Mouse (Mus musculus) embryo, embryonic 9.5 days (tissue): ENCODE data around the gene Stmn1.

Experiments
- DNase-seq: peaks from one replicate; pipeline ENCODE4 v3.0.0-alpha.2; 2017; ENCODE audit errors: extremely low spot score

Gene Stmn1

DNA sequence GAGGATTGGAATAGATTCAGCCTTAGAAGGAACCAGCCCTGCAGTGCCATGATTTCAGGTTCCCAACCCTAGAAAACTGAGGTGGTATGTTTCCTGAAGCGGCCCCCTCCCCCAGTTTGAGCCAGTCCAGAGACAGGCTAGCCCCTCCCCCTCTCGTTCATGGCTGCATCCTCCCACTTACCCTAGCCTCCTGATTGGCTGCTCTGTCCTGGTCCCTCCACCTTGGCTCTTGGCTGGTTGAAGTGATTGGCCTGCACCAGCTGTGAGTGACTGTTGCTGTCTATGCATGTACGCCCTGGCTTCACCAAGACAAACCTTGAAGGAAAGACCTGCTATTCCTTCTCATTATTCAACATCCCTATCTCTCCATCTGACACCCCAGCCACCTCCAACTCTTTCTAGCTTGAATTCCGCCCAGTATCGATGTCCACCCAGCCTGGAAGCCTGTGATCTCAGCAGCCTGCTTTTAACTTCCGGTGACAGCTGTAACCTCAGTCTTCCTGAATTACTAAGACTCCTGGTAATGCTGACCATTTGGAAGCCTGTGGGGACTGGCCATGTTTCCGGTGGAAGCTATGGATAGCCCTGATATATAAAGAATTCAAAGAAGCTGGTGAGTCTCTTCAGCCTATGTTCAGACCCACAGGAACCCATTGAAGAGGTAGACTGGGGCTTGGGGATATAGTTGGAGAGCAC is 10.8 kb upstream of the Stmn1 start:
- DNase-seq, result no peak

DNA sequence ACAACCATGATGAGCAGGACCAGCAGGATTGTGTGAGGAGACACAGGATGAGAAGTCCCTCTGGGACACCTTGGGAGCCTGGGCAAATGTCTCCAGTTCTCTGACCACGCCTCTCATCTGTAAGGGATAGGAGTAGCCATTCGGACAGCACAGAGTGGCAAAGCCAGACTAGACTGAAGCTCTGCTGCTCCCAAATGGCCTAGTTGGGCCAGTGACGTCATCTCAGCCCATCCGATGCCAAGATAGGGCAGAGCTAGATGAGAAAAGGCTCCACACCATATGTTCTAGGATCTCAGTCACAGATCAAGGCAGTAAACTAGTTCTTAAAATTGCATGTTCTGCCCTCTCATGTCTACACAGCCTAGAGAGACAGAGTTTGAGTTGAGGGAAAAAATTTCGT is 9.3 kb upstream of the Stmn1 start:
- no peak for DNase-seq

DNA sequence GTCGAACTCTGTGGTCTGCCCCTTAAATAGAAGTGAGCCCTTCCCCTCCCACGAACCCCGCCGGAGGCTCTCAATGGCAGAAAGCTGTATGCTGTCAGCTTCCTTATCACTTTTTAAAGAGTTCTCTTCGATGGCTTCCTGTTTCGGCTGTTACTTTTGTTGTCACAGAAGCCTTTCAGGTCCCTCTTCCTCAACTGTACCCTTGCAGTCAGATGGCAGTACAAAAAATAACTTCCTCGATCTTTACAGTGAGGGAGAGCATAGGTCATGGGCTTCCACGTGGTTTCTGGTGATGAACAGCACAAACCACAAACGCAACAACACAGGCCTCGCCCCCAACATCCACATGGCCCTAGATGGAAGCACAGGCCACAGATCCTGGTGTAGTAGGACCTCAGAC is 7.8 kb upstream of the Stmn1 start:
- no peak for DNase-seq

DNA sequence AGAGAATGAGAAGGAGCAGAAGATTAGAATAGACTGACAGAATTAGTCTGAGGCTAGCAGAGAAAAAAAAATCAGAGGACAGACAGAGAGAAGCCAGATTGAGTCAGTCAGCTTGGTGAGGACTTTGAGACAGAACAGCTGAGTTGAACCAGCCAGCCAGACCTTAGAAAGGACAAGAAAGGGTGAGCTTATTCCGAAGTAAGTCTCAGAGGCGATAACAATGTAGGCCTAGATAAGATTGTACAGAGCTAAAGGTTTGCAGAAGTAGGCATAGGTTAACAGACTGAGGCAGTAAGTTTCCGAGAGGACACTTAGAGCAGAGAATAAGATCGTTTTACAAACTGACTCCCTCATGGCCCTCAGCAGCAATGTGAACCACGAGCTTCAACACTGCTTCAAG is 6.9 kb upstream of the Stmn1 start:
- DNase-seq, result no peak

DNA sequence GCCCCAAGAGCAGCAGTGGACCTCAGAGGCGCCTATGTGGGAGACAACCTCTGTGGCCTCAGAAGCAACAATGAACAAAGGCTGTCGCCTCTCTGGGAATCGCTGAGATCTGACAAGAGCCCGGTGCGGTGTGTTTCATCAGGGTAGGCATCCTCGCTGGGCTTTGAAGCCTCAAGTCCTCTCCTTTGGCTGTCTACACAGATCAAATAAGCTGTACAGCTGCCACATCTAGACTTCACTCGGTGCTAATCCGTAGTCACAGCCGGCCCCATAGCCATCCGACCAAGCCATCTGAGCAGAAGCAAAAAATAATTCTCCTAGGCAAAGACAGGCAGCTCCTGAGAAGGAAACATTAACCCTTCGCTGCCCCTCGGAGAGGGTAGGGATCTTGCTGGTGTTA is 2.3 kb upstream of the Stmn1 start:
- DNase-seq, result no peak

DNA sequence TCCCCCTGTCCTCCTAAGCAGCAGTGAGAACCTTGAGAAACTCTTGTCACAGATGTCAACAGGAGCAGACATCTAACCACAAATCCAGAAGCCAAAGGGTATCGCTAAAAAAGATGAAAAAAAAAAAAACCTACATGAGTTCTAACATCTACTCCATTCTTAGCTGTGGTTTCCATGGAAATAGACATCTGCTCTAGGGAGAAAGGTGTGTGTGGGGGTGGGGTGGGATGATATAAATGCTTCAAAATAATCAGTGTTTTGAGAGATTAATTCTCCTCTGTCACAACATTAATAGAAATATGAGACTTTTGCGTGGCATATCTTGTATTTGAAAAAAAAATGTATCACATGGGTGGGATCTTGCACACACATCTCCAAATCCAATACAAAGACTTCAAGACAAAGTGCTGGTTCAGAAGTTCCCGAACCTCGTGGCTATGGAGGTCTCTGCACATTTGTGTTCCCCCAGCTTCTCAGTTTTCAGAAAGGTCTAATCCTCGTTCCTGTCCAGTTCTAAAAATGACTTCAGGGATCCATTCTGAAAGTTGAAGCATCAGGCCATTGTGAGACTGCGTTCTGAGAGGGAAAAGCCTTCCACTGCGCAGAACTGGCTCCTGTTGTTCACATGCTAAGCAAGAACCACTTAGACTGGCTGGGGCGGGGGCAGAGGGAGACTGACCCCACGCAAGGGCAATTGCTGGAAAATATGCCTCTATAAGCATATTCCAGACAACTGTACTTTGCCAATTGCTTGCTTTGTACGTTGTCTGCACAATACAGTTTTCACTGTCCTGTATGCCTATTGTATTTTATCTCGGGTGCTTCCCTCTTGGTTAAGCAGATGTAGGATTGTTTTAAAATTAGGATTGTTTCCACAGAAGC is 1.5 kb upstream of the Stmn1 start:
- DNase-seq, result no peak

DNA sequence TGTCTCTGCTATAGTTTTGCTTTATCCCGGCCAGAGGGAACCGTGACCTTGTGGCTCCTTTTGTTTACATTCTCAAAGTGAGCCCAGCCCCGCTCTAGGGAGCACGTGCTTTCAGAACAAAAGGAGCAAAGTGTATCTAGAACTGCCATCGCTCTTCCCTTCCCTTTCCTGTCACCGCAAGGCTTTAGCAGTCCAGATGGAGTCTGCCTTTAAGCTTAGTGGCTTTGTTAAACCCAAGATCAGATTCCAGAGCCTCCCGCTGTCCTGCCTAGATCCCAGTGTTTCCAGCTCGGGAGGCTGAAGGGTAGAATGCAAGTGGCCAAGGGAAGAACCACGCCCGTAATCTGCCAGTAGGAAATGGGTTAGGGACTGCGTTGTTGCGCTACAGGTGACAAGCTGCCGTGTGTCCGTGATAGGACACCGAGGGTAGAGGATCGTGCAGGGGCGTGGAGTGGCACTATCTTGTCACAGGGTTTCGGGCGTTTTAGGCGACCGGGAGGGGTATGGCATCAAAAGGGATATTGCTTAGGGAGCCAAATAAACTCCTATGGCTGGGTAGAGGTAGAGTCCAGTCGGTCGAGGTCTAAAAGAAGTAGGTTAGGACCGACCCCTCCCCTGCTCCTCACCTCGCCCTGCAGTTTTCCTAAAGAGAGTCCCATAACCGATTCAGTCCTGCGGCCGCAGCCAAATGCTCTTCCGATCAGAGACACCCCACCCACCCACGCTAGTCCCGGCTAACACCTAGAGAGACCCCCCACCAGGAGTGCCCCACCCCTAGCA is 495 bp upstream of the Stmn1 start:
- DNase-seq, result peak; percentile 73

DNA sequence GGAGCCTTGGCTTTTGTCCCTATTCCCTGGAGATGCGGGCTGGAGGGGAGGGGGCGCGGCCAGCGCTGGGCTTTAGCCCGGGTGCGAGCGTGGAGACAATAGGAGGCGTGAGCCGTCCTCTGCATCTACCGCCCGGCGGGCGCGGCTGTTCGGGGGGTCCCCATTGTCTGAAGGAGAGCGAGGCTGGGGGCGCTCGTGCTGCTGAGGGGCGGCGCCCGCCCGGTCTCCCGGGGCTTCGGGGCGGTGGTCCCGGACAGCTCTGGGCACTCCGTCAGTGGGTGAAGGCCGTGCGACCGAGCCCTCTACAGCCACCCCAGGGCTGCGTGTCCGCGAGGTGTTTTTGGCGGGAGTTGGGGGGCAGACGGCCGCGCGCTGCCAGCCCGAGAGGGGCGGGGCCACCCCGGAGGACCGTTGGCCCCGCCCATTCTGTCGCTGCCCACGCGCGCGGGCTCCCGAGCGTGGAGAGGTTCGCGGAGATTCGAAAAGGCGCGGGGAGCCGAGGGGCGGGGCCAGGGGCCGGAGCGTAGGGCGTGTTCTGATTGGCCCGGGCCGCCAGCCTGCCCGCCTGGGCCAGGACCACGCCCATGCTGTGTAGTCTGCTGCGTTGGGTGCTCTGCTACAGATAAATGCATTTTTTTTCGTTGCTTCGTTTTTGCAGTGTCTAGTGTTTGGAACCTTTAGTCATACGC is 602 bp downstream of the Stmn1 start:
- DNase-seq, result peak; percentile 92

DNA sequence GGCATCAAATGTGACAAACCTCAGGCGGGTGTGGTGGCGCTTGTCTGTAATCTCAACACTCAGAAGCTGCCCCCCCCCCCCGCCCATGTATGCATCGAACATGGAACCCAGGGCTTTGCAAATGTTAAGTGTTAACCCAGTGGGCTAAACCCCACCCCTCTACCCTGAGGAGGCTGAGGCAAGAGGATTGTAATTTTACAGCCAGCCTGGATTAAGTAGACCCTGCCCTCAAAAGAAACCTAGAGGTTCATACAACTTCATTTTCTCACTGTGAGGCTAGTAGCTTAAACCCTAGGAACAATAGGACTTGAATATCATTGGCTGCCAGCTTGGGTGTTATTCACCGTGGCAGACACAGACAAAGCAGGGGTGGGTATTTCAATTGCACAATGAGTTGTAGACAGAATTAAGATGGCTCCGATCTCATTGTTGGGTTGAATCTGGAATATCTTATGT is 1.2 kb downstream of the Stmn1 start:
- DNase-seq, result peak; percentile 50

DNA sequence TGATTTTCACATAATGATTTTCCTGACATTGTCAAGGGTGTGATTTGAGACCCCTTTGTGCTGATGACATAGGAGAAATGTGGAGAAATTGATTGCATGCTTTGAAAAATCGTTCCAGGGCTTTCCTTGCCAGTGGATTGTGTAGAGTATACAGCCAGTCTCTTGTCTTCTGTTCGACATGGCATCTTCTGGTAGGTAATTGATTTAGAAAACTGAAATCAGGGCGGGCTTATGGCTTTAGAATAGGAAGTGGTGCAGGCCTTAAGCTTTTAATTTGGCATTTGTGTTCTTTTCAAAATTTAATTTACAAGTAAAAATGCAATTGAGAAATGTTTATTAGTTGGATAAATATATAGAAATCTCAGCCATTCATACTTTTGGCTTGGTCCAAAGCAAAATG is 1.9 kb downstream of the Stmn1 start:
- DNase-seq, result no peak

DNA sequence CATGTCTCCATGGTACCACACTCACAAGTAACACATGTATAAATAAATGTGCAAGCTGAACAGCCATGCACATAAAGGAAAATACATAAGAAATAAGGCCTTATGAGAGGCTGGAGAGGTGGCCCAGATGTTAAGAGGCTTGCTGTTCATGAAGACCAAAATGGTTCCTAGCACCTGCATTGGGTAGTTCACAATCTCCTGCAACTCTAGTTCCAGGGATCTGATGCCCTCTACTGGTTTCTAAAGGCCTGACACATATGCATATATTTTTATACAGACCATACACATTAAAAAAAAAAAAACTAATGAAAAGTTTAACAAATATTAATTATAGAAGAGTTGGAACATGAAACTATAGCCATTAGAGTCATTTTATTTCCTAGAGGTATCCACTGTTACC is 3.3 kb downstream of the Stmn1 start:
- DNase-seq, result no peak

DNA sequence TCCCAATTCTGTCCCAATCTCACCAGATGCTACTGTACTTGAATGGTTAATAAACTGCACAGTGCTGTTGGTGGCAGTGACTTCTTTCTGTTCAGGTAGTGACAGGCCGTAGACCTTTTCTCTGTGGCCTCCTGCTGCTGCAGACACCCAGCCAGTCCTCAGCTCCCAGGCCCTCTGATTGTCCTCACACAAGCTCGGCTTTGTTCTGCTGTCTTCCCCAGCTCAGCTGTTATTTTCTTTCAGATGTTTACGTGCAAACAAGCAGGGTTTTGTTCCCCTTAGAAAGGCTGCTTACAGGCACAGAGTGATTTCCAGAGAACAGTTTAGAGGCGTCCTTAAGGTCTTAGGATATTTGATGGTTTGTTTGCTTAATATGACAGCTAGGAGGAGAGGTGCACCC is 5.6 kb downstream of the Stmn1 start:
- DNase-seq, result no peak

DNA sequence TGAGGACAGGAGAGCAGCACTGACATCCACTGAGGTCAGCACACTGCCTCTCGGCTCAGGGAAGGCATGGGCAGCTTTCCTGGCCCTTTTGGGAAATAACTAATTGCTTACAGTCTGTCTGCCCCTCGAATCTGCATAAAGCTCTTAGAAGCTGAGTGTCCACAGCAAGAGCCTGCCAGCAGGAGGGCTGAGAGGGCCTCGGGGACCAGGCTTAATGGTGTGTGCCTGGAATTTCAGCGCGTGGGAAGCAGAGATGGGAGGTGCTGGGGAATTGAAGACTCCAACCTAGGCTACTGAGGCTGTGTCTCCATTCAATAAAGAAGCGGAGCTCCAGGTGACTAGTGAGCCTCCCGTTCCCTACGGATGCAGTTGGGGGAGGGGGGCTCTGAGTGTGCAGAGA is 6.1 kb downstream of the Stmn1 start:
- DNase-seq, result no peak

DNA sequence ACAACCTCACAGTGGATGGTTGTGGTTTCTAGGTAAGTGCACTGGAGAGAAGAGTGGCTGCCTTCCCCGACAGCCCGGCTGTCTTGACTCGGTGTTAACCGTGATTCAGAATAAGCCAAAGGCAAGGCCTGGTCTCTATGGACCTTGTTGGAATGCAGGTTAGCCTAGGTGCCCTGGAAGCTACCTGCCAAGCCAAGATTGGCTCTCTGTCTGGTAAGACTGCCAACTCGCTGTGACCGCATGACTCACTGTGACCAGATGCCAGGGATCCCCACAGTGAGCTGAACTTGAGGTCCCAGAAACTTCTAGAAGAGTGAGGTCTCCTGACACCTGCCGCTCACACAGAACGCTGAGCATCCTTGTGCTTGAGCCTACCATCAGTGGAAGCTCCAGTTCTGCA is 8.8 kb downstream of the Stmn1 start:
- no peak for DNase-seq

DNA sequence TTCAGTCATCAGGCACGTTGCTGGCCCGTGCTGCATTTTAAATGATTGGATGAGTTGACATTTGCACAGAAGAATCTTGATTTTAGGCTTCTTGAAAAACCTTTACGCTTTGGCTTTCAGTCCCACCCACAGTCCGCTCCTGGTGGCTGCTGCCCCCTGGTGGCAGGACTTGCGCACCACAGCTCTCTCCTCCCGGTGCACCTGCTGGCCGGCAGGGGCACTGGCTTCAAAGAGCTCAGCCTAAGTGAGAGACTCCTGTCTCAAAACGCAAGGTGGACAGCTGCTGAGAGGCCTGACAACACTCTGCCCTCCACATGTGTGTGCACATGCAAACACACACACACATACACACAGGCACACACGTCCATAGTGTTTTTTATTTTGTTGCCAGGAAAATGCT is 9.9 kb downstream of the Stmn1 start:
- DNase-seq, result peak; percentile 90

DNA sequence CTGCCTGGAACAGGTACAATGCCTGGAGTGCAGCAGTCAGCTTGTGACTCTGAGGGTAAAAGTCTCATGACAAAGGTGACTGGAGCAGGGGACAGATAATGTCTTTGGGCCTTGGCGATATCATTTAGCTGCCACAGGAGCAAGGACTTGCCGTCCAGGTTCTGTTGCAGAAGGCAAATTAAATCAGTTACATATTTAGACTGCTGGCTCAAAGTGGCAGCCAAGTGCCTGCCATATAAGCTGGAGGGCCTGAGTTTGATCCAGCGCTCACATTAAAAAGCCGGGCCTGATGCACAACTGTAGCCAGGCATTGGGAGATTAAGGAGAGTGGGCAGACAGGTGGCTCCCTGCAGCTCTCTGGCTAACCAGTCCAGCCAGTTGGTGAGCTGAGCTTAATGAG is 11.7 kb downstream of the Stmn1 start:
- no peak for DNase-seq

DNA sequence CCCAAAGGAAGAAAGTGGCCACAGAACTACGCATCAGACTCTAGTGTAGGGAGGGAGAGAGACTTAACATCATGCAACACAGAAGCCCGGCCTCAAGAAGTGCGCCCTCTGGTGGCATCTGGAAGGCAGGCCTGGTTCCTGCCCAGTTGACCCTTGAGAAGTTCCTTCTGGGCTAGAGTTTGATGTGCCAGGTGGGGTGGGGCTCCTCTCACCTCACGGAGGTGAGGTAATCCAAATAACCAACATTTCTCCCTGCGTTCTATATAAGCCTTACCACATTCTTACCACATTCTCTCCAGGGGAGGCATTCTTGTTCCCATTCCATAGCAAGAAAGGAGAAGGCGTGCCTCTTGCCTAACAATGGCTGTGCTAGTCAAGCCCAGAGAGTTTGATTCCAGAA is 12.7 kb downstream of the Stmn1 start:
- peak; percentile 66 for DNase-seq

DNA sequence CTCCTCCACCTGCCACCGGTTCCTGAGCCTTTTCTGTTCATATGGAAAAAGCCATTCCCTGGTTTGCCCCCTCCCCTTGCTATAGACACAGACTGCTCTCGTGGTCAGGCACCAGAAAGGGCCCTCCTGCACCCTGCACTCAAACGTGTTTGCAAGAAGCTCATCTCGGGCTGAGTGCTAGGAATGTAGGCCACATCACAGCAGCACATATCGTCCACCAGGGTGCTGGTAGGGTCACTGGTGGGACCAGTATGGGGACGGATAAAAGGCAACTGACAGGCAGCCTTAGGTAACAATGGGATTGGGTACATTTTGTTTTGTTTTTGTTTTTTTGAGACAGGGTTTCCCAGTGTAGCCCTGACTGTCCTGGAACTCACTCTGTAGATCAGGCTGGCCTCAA is 13.2 kb downstream of the Stmn1 start:
- DNase-seq, result no peak

DNA sequence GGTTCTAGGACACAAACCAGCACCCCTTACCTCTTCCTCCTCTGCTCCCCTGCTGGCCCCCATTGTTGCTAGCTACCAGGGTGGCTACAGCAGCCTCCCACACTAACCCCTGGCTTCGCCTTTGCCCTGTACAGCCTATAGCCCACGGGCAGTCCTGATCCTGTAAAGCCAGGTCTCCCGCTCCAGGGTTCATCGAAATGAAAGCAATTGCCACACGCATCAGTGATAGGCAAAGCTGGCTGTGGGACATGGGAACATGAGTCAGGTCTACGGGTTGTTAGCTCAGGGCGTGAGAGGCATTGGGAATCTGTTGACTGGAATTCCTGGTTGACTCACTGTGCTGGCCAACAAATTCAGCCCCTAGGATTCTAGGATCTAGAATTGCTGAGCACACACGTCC is 14.3 kb downstream of the Stmn1 start:
- DNase-seq, result no peak

DNA sequence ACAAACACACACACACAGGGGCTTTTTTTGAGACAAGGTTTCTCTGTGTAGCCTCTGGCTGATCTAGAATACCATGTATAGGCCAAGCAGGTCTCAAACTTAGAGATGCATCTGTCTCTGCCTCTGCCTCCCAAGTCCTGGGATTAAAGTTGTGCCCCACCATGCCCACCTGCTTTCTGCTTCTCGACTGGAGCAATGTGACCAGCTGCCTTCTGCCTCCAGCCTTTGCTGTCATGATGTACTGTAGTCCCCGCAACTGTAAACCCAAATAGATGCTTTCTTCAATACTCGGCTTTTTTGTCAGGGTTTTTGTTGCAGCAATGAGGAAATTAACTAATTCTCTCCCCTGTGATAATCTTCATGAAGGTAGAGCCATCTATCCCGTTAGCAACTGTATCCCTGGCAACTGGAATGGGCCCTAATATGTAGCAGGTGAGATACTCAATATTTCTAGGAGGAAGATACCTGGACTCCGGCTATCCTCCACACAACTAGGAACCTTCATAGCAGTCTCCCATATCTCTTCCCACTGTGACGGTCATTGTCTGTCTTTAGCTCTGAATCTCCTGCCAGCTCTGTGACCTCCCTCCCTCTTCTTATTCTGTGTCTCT is 15.1 kb downstream of the Stmn1 start:
- DNase-seq, result no peak

DNA sequence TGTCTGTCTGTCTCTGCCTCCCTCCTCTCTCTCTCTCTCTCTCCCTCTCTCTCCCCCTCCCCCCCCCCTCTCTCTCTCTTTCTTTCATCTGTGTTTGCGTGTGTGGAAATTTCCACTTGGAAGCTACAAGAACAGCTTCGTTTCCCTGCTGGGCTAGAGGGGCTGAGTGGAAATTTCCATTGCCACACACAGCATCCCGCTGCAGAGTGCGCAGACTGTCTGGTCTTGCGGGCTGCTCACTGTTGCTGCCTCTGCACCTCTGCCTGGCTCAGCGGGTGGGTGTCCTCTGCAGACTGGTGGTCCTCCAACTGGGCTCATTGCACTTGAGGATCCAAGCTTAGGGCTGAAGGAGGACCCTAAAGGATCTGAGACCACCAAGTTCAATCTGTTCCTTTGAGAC is 15.6 kb downstream of the Stmn1 start:
- no peak for DNase-seq

DNA sequence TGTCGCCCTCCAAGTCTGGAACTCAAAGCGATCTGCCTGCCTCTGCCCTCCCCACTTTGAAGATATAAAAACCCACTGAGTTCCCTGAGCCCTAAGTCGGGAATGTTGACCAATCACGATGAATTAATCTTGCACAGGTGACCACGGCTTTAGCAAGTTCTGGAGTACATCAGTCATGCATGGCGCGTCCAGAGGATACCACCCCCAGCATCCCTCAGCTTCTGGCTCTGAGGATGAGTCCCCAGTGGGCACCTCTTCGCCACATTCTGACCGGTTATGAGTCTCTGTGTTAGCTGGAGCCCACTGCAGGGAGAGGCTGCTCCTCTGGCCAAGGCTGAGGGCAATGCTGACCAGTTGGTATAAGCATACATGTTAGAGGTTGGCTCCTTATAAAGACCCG is 16.1 kb downstream of the Stmn1 start:
- DNase-seq, result no peak
